ENCODE assay signal across 13 mouse cellular contexts in the genomic region with DNA sequence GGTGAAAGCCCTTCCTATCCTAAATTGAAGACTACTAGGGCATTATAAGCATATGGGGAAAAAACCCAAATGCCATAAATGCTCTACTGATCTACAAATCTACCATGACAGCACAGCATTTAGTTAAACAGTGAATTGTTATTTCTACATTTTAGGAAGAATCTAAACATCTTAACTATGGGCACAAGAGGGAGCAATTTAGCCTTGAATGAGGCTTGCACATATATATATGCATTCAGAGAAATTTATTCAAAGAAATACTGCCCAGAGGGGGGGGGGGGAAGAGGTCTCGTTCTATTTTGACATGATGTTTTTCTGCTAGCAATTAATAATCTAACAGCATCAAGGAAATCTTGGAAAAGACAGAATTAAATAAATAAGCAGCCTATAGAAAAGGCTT. TPM values are rescaled to one million over a fixed set of nuclear protein-coding genes. Genes with fewer than 3 reads are reported as not detected.
DNase-seq lines count a peak whose midpoint lies in the region; ATAC-seq and TF ChIP-seq lines count a peak whose summit lies in the region.
"Had no signal": no experiment of that assay in that cellular context is flagged by ENCODE, and none has a peak within 500 bp of the region (broad histone marks: within the 10 kb centered on the region; RNA-seq: fewer than 3 reads in every experiment).

No protein-coding gene starts in this region.

- H3K4me2 ChIP-seq in limb, embryonic 14.5 days (replicated peaks; ENCODE audit: low read depth, low read length, severe bottlenecking) = no peak overlapping the region
- H3K4me2 ChIP-seq: embryonic facial prominence, embryonic 12.5 days; heart, embryonic 13.5 days; liver, embryonic 12.5 days; neural tube, embryonic 15.5 days had no signal

- H3K9me3 ChIP-seq in limb, embryonic 14.5 days (ENCODE audit: control insufficient read depth, low read length) = no peaks in the 10 kb centered on the region
- H3K9me3 ChIP-seq in limb, embryonic 10.5 days (replicated peaks) = no peaks in the 10 kb centered on the region
- H3K9me3 ChIP-seq: embryonic facial prominence, embryonic 12.5 days; heart, embryonic 13.5 days; liver, embryonic 12.5 days; neural tube, embryonic 15.5 days had no signal

- H3K4me1 ChIP-seq in limb, embryonic 14.5 days (ENCODE audit: control insufficient read depth, insufficient read depth, low read length) = no peaks in the 10 kb centered on the region
- H3K4me1 ChIP-seq in limb, embryonic 10.5 days = no peaks in the 10 kb centered on the region
- H3K4me1 ChIP-seq: embryonic facial prominence, embryonic 12.5 days; heart, embryonic 13.5 days; liver, embryonic 12.5 days; neural tube, embryonic 15.5 days had no signal

- peak; percentile 19 for DNase-seq in embryo, embryonic 10 days (ENCODE audit: low spot score)
- DNase-seq in embryo, embryonic 9.5 days (ENCODE audit: extremely low spot score) = no peak
- peak; percentile 61 for DNase-seq in limb, embryonic 14.5 days (ENCODE audit: low spot score)
- DNase-seq in limb, embryonic 10.5 days (ENCODE audit: low spot score) = no peak
- DNase-seq in brain, adult 2 months (ENCODE audit: low read depth, low spot score) = peak; percentile 33
- peak; percentile 67 for DNase-seq in naive thymus-derived CD4-positive, alpha-beta T cell, adult 2 months (ENCODE audit: low read depth)
- no peak for DNase-seq in cerebellum, adult 9-10 months
- DNase-seq in urinary bladder, adult 18-20 months (ENCODE audit: low spot score in 2 of 2) = no peak
- DNase-seq: thymus, adult 2 months had no signal

- no peak overlapping the region for H3K4me3 ChIP-seq in limb, embryonic 14.5 days (replicated peaks; ENCODE audit: low read length)
- no peak overlapping the region for H3K4me3 ChIP-seq in limb, embryonic 10.5 days
- H3K4me3 ChIP-seq: embryonic facial prominence, embryonic 12.5 days; heart, embryonic 13.5 days; liver, embryonic 12.5 days; neural tube, embryonic 15.5 days had no signal

- H3K36me3 ChIP-seq in limb, embryonic 14.5 days (ENCODE audit: control insufficient read depth, insufficient read depth, low read length) = peaks cover 57% of the 10 kb centered on the region
- H3K36me3 ChIP-seq in limb, embryonic 10.5 days = peaks cover 59% of the 10 kb centered on the region

- 64% methylated on average over 1 of the region's 1 CpGs for WGBS in limb, embryonic 14.5 days
- WGBS in limb, embryonic 10.5 days = 77% methylated on average over 1 of the region's 1 CpGs

- H3K9ac ChIP-seq in limb, embryonic 14.5 days (ENCODE audit: low read depth, low read length, severe bottlenecking) = no peak overlapping the region
- H3K9ac ChIP-seq: embryonic facial prominence, embryonic 12.5 days; heart, embryonic 13.5 days; liver, embryonic 12.5 days; neural tube, embryonic 15.5 days had no signal

- no peaks in the 10 kb centered on the region for H3K27me3 ChIP-seq in limb, embryonic 14.5 days (ENCODE audit: control insufficient read depth, insufficient read depth, low read length)
- no peaks in the 10 kb centered on the region for H3K27me3 ChIP-seq in limb, embryonic 10.5 days (ENCODE audit: low read depth, poor library complexity, severe bottlenecking)
- H3K27me3 ChIP-seq: embryonic facial prominence, embryonic 12.5 days; heart, embryonic 13.5 days; liver, embryonic 12.5 days; neural tube, embryonic 15.5 days had no signal

- TF ChIP-seq POLR2A in limb, embryonic 14.5 days (IDR thresholded peaks at IDR 0.05; ENCODE audit: borderline replicate concordance, extremely low read depth, insufficient read depth, insufficient read length) = no peak

- no peak overlapping the region for H3K27ac ChIP-seq in limb, embryonic 14.5 days (replicated peaks; ENCODE audit: low read depth, low read length)
- H3K27ac ChIP-seq in limb, embryonic 10.5 days = no peak overlapping the region
- H3K27ac ChIP-seq: embryonic facial prominence, embryonic 12.5 days; heart, embryonic 13.5 days; liver, embryonic 12.5 days; neural tube, embryonic 15.5 days had no signal

- no peak for ATAC-seq in limb, embryonic 14.5 days (ENCODE audit: low FRiP score, low read depth)
- ATAC-seq: liver, embryonic 12.5 days had no signal

RNA-seq across cellular contexts. Expression of a gene that starts 10.8 kb away (rescaled TPM):
- polyA plus RNA-seq in limb, embryonic 14.5 days (2012; rRNA removed) = 39.4 and 41.5 TPM in 2 replicates
- polyA plus RNA-seq in limb, embryonic 14.5 days (2014; fragmentation: Nextera tagmentation; extraction: Ambion mirVana) = 33.2 and 40.6 TPM in 2 replicates
- 16.9 and 25.4 TPM in 2 replicates for polyA plus RNA-seq in limb, embryonic 10.5 days (2016; fragmentation: Nextera tagmentation; extraction: Ambion mirVana)

RNA-seq across cellular contexts. Expression of a gene that starts 11.0 kb away (rescaled TPM):
- polyA plus RNA-seq in limb, embryonic 14.5 days (2012; rRNA removed) = 33.3 and 54.5 TPM in 2 replicates
- polyA plus RNA-seq in limb, embryonic 14.5 days (2014; fragmentation: Nextera tagmentation; extraction: Ambion mirVana) = 79.2 and 82.5 TPM in 2 replicates
- polyA plus RNA-seq in limb, embryonic 10.5 days (2016; fragmentation: Nextera tagmentation; extraction: Ambion mirVana) = 15.0 and 19.7 TPM in 2 replicates

RNA-seq across cellular contexts. Expression of a gene that starts 52.1 kb away (rescaled TPM):
- polyA plus RNA-seq in limb, embryonic 14.5 days (2012; rRNA removed) = 420 and 469 TPM in 2 replicates
- 458 and 481 TPM in 2 replicates for polyA plus RNA-seq in limb, embryonic 14.5 days (2014; fragmentation: Nextera tagmentation; extraction: Ambion mirVana)
- polyA plus RNA-seq in limb, embryonic 10.5 days (2016; fragmentation: Nextera tagmentation; extraction: Ambion mirVana) = 412 and 416 TPM in 2 replicates

Comparison
In these comparisons a context has a peak if more than half of its experiments do, and no peak if none do; other contexts are left out.
1. DNase-seq: peak in embryo, embryonic 10 days (single experiment), limb, embryonic 14.5 days (single experiment), brain, adult 2 months (single experiment) and naive thymus-derived CD4-positive, alpha-beta T cell, adult 2 months (single experiment); none in embryo, embryonic 9.5 days (single experiment), limb, embryonic 10.5 days (single experiment), cerebellum, adult 9-10 months (single experiment) and urinary bladder, adult 18-20 months (0 of 2).